Mouse (Mus musculus): Measurements from ENCODE around the gene Gm3448. TPM values are rescaled to one million over a fixed set of nuclear protein-coding genes. Genes with fewer than 3 reads are reported as not detected.

Gene Gm3448
- polyA plus RNA-seq, 2 experiments, result 2.1 to 2.6 TPM

- DNase-seq (ENCODE audit: low spot score), result no peak
- H3K4me1 ChIP-seq (ENCODE audit: control insufficient read depth, insufficient read depth, low read length), result peaks cover 3% of the 10 kb centered on the region
- WGBS, result 89% methylated on average over 7 of the region's 7 CpGs
- no peak overlapping the region for H3K4me2 ChIP-seq (replicated peaks; ENCODE audit: low read depth, low read length, severe bottlenecking)
- no peak overlapping the region for H3K9ac ChIP-seq (ENCODE audit: low read depth, low read length, severe bottlenecking)
- ATAC-seq (ENCODE audit: low FRiP score, low read depth), result no peak
- H3K9me3 ChIP-seq (ENCODE audit: control insufficient read depth, low read length), result no peaks in the 10 kb centered on the region
- H3K36me3 ChIP-seq (ENCODE audit: control insufficient read depth, insufficient read depth, low read length), result peaks cover 72% of the 10 kb centered on the region
- TF ChIP-seq POLR2A (IDR thresholded peaks at IDR 0.05; ENCODE audit: borderline replicate concordance, extremely low read depth, insufficient read depth, insufficient read length), result no peak
- H3K27ac ChIP-seq (replicated peaks; ENCODE audit: low read depth, low read length), result no peak overlapping the region
- no peaks in the 10 kb centered on the region for H3K27me3 ChIP-seq (ENCODE audit: control insufficient read depth, insufficient read depth, low read length)
- no peak overlapping the region for H3K4me3 ChIP-seq (replicated peaks; ENCODE audit: low read length)
These were observed 92.0 kb downstream of the Gm3448 start for GRCm38 (mm10) chr17:14949161-14949827.

Other genes with a start within 250 kb of the Gm3448 start
- 1.9 and 3.0 TPM in 2 replicates for gene Wdr27, start 98.4 kb downstream of the Gm3448 start, polyA plus RNA-seq (2012; rRNA removed)
- 6.0 and 7.6 TPM in 2 replicates for gene Wdr27, start 98.4 kb downstream of the Gm3448 start, polyA plus RNA-seq (2014; fragmentation: Nextera tagmentation; extraction: Ambion mirVana)
- gene 1600012H06Rik, start 98.4 kb downstream of the Gm3448 start, polyA plus RNA-seq (2012; rRNA removed), result 26.2 and 28.3 TPM in 2 replicates
- 37.5 and 39.7 TPM in 2 replicates for gene 1600012H06Rik, start 98.4 kb downstream of the Gm3448 start, polyA plus RNA-seq (2014; fragmentation: Nextera tagmentation; extraction: Ambion mirVana)
- gene Phf10, start 80.3 kb downstream of the Gm3448 start, polyA plus RNA-seq (2012; rRNA removed), result 84.6 and 114 TPM in 2 replicates
- gene Phf10, start 80.3 kb downstream of the Gm3448 start, polyA plus RNA-seq (2014; fragmentation: Nextera tagmentation; extraction: Ambion mirVana), result 51.4 and 53.6 TPM in 2 replicates
- gene 9030025P20Rik, start 63.1 kb downstream of the Gm3448 start, polyA plus RNA-seq (2012; rRNA removed), result 20.4 and 21.4 TPM in 2 replicates
- 5.1 and 6.8 TPM in 2 replicates for gene 9030025P20Rik, start 63.1 kb downstream of the Gm3448 start, polyA plus RNA-seq (2014; fragmentation: Nextera tagmentation; extraction: Ambion mirVana)
- gene Gm3417, start 62.7 kb downstream of the Gm3448 start, polyA plus RNA-seq (2012; rRNA removed), result 0.54 TPM in 1 of 2 replicates, not detected in the other
- not detected in 2 replicates for gene Gm3417, start 62.7 kb downstream of the Gm3448 start, polyA plus RNA-seq (2014; fragmentation: Nextera tagmentation; extraction: Ambion mirVana)
- 4.3 and 5.3 TPM in 2 replicates for gene Gm3435, start 31.4 kb downstream of the Gm3448 start, polyA plus RNA-seq (2012; rRNA removed)
- gene Gm3435, start 31.4 kb downstream of the Gm3448 start, polyA plus RNA-seq (2014; fragmentation: Nextera tagmentation; extraction: Ambion mirVana), result 3.2 and 4.6 TPM in 2 replicates
- 89.0 and 93.8 TPM in 2 replicates for gene Ermard, start 329 bp downstream of the Gm3448 start, polyA plus RNA-seq (2012; rRNA removed)
- gene Ermard, start 329 bp downstream of the Gm3448 start, polyA plus RNA-seq (2014; fragmentation: Nextera tagmentation; extraction: Ambion mirVana), result 59.9 and 79.9 TPM in 2 replicates
- gene Tcte3, start within 50 bp of the Gm3448 start, polyA plus RNA-seq (2012; rRNA removed), result 0.10 TPM in 1 of 2 replicates, not detected in the other
- gene Tcte3, start within 50 bp of the Gm3448 start, polyA plus RNA-seq (2014; fragmentation: Nextera tagmentation; extraction: Ambion mirVana), result 1.3 TPM in 1 of 2 replicates, not detected in the other

Data from limb, embryonic 14.5 days (tissue).